Mouse (Mus musculus) ES-Bruce4 (cell line): Measurements from ENCODE around the gene Fam98b.

Source experiments
- CTCF ChIP-seq: IDR thresholded peaks from one replicate; pipeline ENCODE4 v1.8.1; 2011; ENCODE audit warnings: low read depth, low read length
- POLR2A ChIP-seq: IDR thresholded peaks from one replicate; pipeline ENCODE4 v1.8.1; 2011; ENCODE audit warnings: low read length; ENCODE audit not compliant: insufficient read depth

- no peak for TF ChIP-seq POLR2A
- TF ChIP-seq CTCF: no peak
These were observed 12.6 kb downstream of the Fam98b start for GRCm38 (mm10) chr2:117262184-117262583.
